Mouse (Mus musculus) cortical plate, adult 2 months (tissue): ENCODE measurements around the gene Disp2.

ENCODE experiments used
- CTCF ChIP-seq: fragments of 200-500 bp; IDR thresholded peaks from 2 replicates; pipeline ENCODE4 v1.5.1; 2011; ENCODE audit warnings: mild to moderate bottlenecking, control low read depth, low read length; ENCODE audit not compliant: insufficient read depth; ENCODE audit errors: extremely low read depth
- POLR2A ChIP-seq: fragments of 200-500 bp; IDR thresholded peaks from 2 replicates; pipeline ENCODE4 v1.6.1; 2011; ENCODE audit warnings: mild to moderate bottlenecking, low read length, control low read depth; ENCODE audit not compliant: insufficient read depth; ENCODE audit errors: extremely low read depth

DNA sequence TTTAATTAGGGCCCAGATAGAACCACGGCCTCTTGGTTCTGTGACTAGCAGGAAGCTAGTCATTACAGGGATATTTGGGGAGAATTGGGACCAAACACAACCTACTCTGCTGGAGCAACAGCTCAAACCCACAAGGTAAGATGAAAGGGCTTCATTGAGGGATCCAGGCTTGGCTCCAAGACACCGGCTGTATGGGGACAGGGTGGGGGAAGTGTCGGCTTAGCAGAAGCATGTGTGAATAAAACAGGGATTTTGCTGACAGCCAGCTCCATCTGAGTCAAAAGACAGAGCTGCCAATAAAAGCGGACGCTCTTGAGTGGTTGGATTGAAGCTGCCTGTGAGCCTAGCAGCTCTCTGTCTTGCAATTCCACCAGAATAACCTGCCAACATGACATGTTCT is 46.2 kb upstream of the Disp2 start:
- TF ChIP-seq POLR2A (no peak), CTCF (no peak)
